Mouse (Mus musculus) liver, embryonic 16.5 days (tissue): Measurements from ENCODE around the gene Tgfbr3. TPM values are rescaled to one million over a fixed set of nuclear protein-coding genes. Genes with fewer than 3 reads are reported as not detected.

ENCODE experiments used
- ATAC-seq: fragments of 200-750 bp; cut with Nextera tagmentation; 2 replicates; pipeline ENCODE4 v1.8.0; 2017; ENCODE audit warnings: low read depth, mild to moderate bottlenecking, moderate number of reproducible peaks, moderate library complexity
- H3K27ac ChIP-seq: fragments of 300-500 bp; sonication (generic); 2 replicates; pipeline ENCODE4 v1.5.1; 2014; ENCODE audit warnings: mild to moderate bottlenecking, low read length
- H3K27me3 ChIP-seq: fragments of 300-500 bp; sonication (generic); 2 replicates; pipeline ENCODE4 v1.6.1; 2014; ENCODE audit warnings: low read depth, low read length, mixed read lengths; ENCODE audit not compliant: control insufficient read depth, insufficient read depth
- H3K36me3 ChIP-seq: fragments of 300-500 bp; sonication (generic); 2 replicates; pipeline ENCODE4 v1.6.1; 2014; ENCODE audit warnings: mild to moderate bottlenecking; ENCODE audit not compliant: control insufficient read depth, insufficient read depth
- H3K4me1 ChIP-seq: fragments of 300-500 bp; sonication (generic); 2 replicates; pipeline ENCODE4 v1.6.1; 2014; ENCODE audit warnings: low read depth, low read length, mixed read lengths; ENCODE audit not compliant: control insufficient read depth
- H3K4me2 ChIP-seq: fragments of 300-500 bp; sonication (generic); 2 replicates; pipeline ENCODE4 v1.6.1; 2014; ENCODE audit warnings: low read depth, low read length, mixed read lengths
- H3K4me3 ChIP-seq: fragments of 300-500 bp; sonication (generic); 2 replicates; pipeline ENCODE4 v1.5.1; 2014; ENCODE audit warnings: low read depth, mild to moderate bottlenecking, low read length
- H3K9ac ChIP-seq: fragments of 300-500 bp; sonication (generic); 2 replicates; pipeline ENCODE4 v1.6.1; 2014; ENCODE audit warnings: low read depth, low read length
- H3K9me3 ChIP-seq: fragments of 300-500 bp; sonication (generic); replicated peaks from 2 replicates; pipeline ENCODE4 v1.6.1; 2016; ENCODE audit warnings: low read length; ENCODE audit not compliant: control insufficient read depth
- WGBS: fragments of 180-500 bp; shearing (Covaris S2); extraction: QIAGEN DNeasy Blood & Tissue Kit; methylation state at CpG from one replicate; pipeline ENCODE4 v1.1.7; 2014; ENCODE audit not compliant: insufficient replicate concordance; 5-methylcytosine and 5-hydroxymethylcytosine counted together
- polyA plus RNA-seq: library from polyadenylated mRNA; unstranded; fragments of >200 nt; fragmentation: Nextera tagmentation; extraction: Ambion mirVana; gene quantifications from 2 replicates; pipeline ENCODE4 v1.2.1, GENCODE M21; 2015

Gene Tgfbr3
- polyA plus RNA-seq, 1 experiment from 2014 or later = 6.8 TPM

GRCm38 (mm10) chr5:107094233-107094632 lies 195.2 kb downstream of the Tgfbr3 start:
- Histone ChIP-seq H3K4me3 (no peak overlapping the region), H3K27ac (no peak overlapping the region), H3K27me3 (no peaks in the 10 kb centered on the region), H3K9ac (no peak overlapping the region), H3K36me3 (no peaks in the 10 kb centered on the region), H3K4me2 (no peak overlapping the region), H3K9me3 (no peaks in the 10 kb centered on the region), H3K4me1 (peaks cover 5% of the 10 kb centered on the region)
- WGBS = 36% methylated on average over 5 of the region's 5 CpGs
- no peak for ATAC-seq

DNA sequence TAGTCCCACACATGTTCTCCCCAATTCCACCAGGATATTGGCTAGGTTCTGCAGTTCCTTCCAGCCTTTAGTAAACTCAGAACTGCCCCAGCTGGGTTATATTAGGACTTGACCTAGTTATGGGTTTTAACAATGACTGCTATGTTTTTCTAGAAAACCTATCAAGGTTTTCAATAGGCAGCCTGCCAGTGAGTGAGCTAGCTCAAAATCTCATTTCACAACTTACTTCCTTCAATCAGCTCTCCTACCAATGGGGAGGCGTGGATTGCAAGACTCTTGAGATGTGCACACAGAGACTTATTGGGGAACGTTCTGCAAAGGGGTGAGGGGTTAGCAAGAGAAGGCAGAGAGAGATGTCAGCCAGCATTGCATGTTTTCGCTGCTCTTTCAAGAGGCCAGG lies 196.2 kb downstream of the Tgfbr3 start:
- no peak for ATAC-seq
- Histone ChIP-seq H3K27ac (no peak overlapping the region), H3K4me2 (no peak overlapping the region), H3K9ac (no peak overlapping the region), H3K27me3 (no peaks in the 10 kb centered on the region), H3K4me3 (no peak overlapping the region), H3K9me3 (no peaks in the 10 kb centered on the region), H3K4me1 (peaks cover 5% of the 10 kb centered on the region), H3K36me3 (no peaks in the 10 kb centered on the region)
- 51% methylated on average over 3 of the region's 3 CpGs for WGBS

DNA sequence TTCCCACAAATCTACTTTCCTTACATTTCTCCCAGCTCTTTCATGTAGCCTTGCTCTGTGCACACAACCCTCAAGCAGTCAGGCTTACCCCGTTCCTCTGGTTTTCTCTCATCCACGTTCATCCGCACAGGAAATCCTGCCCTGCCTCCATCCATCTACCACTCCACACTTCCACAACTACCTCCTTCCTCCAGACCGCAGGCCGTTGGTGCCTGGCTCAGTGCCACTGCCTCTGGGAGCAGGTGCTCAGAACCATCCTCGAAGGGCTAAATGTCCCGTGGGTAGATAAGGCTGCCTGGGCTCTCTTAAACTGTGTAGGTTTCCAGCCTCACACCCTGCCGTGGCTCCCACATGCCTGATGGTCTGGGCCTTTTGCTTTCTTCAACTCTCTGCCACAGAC lies 197.3 kb downstream of the Tgfbr3 start:
- Histone ChIP-seq H3K9ac (no peak overlapping the region), H3K4me3 (no peak overlapping the region), H3K4me1 (no peaks in the 10 kb centered on the region; the same call in 1 of the 2 replicates), H3K27me3 (no peaks in the 10 kb centered on the region), H3K9me3 (no peaks in the 10 kb centered on the region), H3K36me3 (no peaks in the 10 kb centered on the region), H3K27ac (no peak overlapping the region), H3K4me2 (no peak overlapping the region)
- ATAC-seq = peak; percentile 13; the same call in 1 of the 2 replicates
- WGBS = 12% methylated on average over 8 of the region's 8 CpGs

DNA sequence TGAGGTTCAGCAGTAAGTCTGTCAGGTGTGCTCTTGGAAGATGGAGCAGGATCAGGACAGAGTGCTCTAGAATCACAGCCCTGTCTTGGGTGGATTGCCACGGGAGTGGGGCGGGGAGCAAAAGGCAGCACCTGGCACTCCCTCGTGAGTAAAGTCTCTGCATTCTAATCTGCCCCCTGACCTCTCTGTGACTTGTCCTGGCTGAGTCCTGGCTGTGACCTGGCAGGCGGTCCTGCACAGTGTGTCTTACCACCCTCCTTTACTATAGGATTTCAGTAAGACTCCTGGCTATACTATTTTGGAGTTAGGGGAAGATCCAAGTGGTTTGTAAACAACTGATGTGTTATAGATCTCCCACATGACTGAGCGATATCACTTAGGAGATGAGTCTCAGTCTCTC lies 199.5 kb downstream of the Tgfbr3 start:
- no peak overlapping the region for H3K27ac ChIP-seq
- no peak overlapping the region for H3K4me3 ChIP-seq
- H3K4me2 ChIP-seq = no peak overlapping the region
- H3K36me3 ChIP-seq = no peaks in the 10 kb centered on the region
- WGBS = 49% methylated on average over 5 of the region's 5 CpGs
- no peaks in the 10 kb centered on the region for H3K27me3 ChIP-seq
- H3K9me3 ChIP-seq = no peaks in the 10 kb centered on the region
- H3K4me1 ChIP-seq = no peaks in the 10 kb centered on the region
- no peak overlapping the region for H3K9ac ChIP-seq
- no peak for ATAC-seq

GRCm38 (mm10) chr5:107087829-107088808 lies 201.3 kb downstream of the Tgfbr3 start:
- no peak for ATAC-seq
- Histone ChIP-seq H3K9me3 (no peaks in the 10 kb centered on the region), H3K27me3 (no peaks in the 10 kb centered on the region), H3K9ac (no peak overlapping the region), H3K27ac (no peak overlapping the region), H3K36me3 (no peaks in the 10 kb centered on the region), H3K4me1 (no peaks in the 10 kb centered on the region), H3K4me3 (no peak overlapping the region), H3K4me2 (no peak overlapping the region)
- 55% methylated on average over 12 of the region's 12 CpGs for WGBS

- WGBS = 45% methylated on average over 2 of the region's 2 CpGs
- no peaks in the 10 kb centered on the region for H3K4me1 ChIP-seq
- no peak overlapping the region for H3K27ac ChIP-seq
- no peak for ATAC-seq
- no peak overlapping the region for H3K9ac ChIP-seq
- H3K4me3 ChIP-seq = no peak overlapping the region
- H3K4me2 ChIP-seq = no peak overlapping the region
- H3K36me3 ChIP-seq = no peaks in the 10 kb centered on the region
- no peaks in the 10 kb centered on the region for H3K9me3 ChIP-seq
- H3K27me3 ChIP-seq = no peaks in the 10 kb centered on the region
These were observed 202.1 kb downstream of the Tgfbr3 start for GRCm38 (mm10) chr5:107087291-107087690.

GRCm38 (mm10) chr5:107086166-107086565 lies 203.3 kb downstream of the Tgfbr3 start:
- no peak for ATAC-seq
- Histone ChIP-seq H3K27me3 (no peaks in the 10 kb centered on the region), H3K9ac (no peak overlapping the region), H3K4me2 (no peak overlapping the region), H3K27ac (no peak overlapping the region), H3K9me3 (no peaks in the 10 kb centered on the region), H3K36me3 (no peaks in the 10 kb centered on the region), H3K4me3 (no peak overlapping the region), H3K4me1 (no peaks in the 10 kb centered on the region)
- WGBS = 72% methylated on average over 5 of the region's 5 CpGs

- H3K36me3 ChIP-seq = no peaks in the 10 kb centered on the region
- H3K4me3 ChIP-seq = no peak overlapping the region
- no peak overlapping the region for H3K9ac ChIP-seq
- H3K4me2 ChIP-seq = no peak overlapping the region
- H3K4me1 ChIP-seq = no peaks in the 10 kb centered on the region
- 38% methylated on average over 4 of the region's 4 CpGs for WGBS
- ATAC-seq = no peak
- H3K27ac ChIP-seq = no peak overlapping the region
- H3K27me3 ChIP-seq = no peaks in the 10 kb centered on the region
- H3K9me3 ChIP-seq = no peaks in the 10 kb centered on the region
These were observed 205.0 kb downstream of the Tgfbr3 start for GRCm38 (mm10) chr5:107084431-107084830.

- no peak overlapping the region for H3K9ac ChIP-seq
- H3K9me3 ChIP-seq = no peaks in the 10 kb centered on the region
- no peak overlapping the region for H3K27ac ChIP-seq
- no peak for ATAC-seq
- no peaks in the 10 kb centered on the region for H3K4me1 ChIP-seq
- WGBS = 59% methylated on average over 3 of the region's 3 CpGs
- no peak overlapping the region for H3K4me3 ChIP-seq
- no peak overlapping the region for H3K4me2 ChIP-seq
- no peaks in the 10 kb centered on the region for H3K27me3 ChIP-seq
- no peaks in the 10 kb centered on the region for H3K36me3 ChIP-seq
These were observed 207.4 kb downstream of the Tgfbr3 start for GRCm38 (mm10) chr5:107082011-107082410.
